Mouse (Mus musculus) left cerebral cortex, adult 9 months (tissue): ENCODE measurements around the gene Usp24.

Experiments
- DNase-seq, 2 experiments: peaks; one replicate each; pipeline ENCODE4 v3.0.0; 2022; ENCODE audit warnings: low spot score in 2 of 2

Usp24 gene

GRCm38 (mm10) chr4:106428616-106429015 lies 112.6 kb downstream of the Usp24 start:
- no peak for DNase-seq

- no peak for DNase-seq
These were observed 113.1 kb downstream of the Usp24 start for GRCm38 (mm10) chr4:106429106-106429505.

GRCm38 (mm10) chr4:106430431-106430830 lies 114.4 kb downstream of the Usp24 start:
- DNase-seq = no peak

- DNase-seq = no peak
These were observed 119.4 kb downstream of the Usp24 start for GRCm38 (mm10) chr4:106435426-106435825.

- no peak for DNase-seq
These were observed 120.5 kb downstream of the Usp24 start for GRCm38 (mm10) chr4:106436475-106436874.

- DNase-seq = peak in 1 of 2 experiments; percentile 52
These were observed 121.2 kb downstream of the Usp24 start for GRCm38 (mm10) chr4:106437207-106437606.

- peak in 1 of 2 experiments; percentile 61 for DNase-seq
These were observed 122.8 kb downstream of the Usp24 start for GRCm38 (mm10) chr4:106438763-106439162.

GRCm38 (mm10) chr4:106443182-106443581 lies 127.2 kb downstream of the Usp24 start:
- no peak for DNase-seq

- no peak for DNase-seq
These were observed 133.3 kb downstream of the Usp24 start for GRCm38 (mm10) chr4:106449306-106449705.

GRCm38 (mm10) chr4:106452401-106452800 lies 136.4 kb downstream of the Usp24 start:
- DNase-seq = peak; percentile 37 to 58

GRCm38 (mm10) chr4:106453108-106453507 lies 137.1 kb downstream of the Usp24 start:
- no peak for DNase-seq

GRCm38 (mm10) chr4:106453516-106453915 lies 137.5 kb downstream of the Usp24 start:
- no peak for DNase-seq

GRCm38 (mm10) chr4:106454541-106454940 lies 138.5 kb downstream of the Usp24 start:
- DNase-seq = no peak

- no peak for DNase-seq
These were observed 146.0 kb downstream of the Usp24 start for GRCm38 (mm10) chr4:106462016-106462415.

- no peak for DNase-seq
These were observed 146.5 kb downstream of the Usp24 start for GRCm38 (mm10) chr4:106462524-106462923.

- no peak for DNase-seq
These were observed 147.3 kb downstream of the Usp24 start for GRCm38 (mm10) chr4:106463174-106463801.

GRCm38 (mm10) chr4:106467420-106468110 lies 151.6 kb downstream of the Usp24 start:
- DNase-seq = no peak

- DNase-seq = no peak
These were observed 154.9 kb downstream of the Usp24 start for GRCm38 (mm10) chr4:106470921-106471320.

GRCm38 (mm10) chr4:106472335-106472734 lies 156.3 kb downstream of the Usp24 start:
- peak; percentile 59 to 88 for DNase-seq

GRCm38 (mm10) chr4:106474241-106474640 lies 158.2 kb downstream of the Usp24 start:
- DNase-seq = peak in 1 of 2 experiments; percentile 75

- no peak for DNase-seq
These were observed 164.5 kb downstream of the Usp24 start for GRCm38 (mm10) chr4:106480545-106480944.

- no peak for DNase-seq
These were observed 167.3 kb downstream of the Usp24 start for GRCm38 (mm10) chr4:106483215-106483727.

GRCm38 (mm10) chr4:106483831-106484230 lies 167.8 kb downstream of the Usp24 start:
- DNase-seq = no peak
